30 mouse cellular contexts compared by ENCODE assay signal in the genomic region with DNA sequence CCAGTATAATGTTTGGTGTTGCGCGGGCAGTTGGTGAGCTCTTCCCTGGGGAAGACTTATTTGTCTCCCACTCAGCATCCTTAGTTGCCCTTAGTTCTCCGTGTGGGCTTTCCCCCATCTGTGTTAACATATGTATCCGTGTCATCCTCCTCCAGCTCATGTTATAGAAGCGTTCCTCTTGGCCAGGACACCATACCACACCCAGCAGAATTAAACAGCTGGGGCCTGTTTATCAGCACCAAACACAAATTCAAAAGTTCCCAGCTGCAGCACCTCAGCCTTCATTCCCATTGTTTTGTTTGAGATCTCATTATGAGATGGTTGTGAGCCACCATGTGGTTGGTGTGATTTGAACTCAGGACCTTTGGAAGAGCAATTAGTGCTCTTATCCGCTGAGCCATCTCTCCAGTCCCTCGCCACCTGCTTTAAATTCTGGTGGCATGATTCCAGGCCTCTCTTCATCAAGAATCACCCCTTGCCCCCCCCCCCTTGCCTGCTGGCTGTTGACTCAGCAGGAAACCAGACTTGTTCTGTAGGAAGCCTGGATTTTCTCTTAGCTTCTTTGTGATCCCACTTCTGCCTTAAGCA. TPM values are rescaled to one million over a fixed set of nuclear protein-coding genes. Genes with fewer than 3 reads are reported as not detected.
DNase-seq lines count a peak whose midpoint lies in the region; ATAC-seq lines count a peak whose summit lies in the region.
"Had no signal": no experiment of that assay in that cellular context is flagged by ENCODE, and none has a peak within 500 bp of the region (broad histone marks: within the 10 kb centered on the region; RNA-seq: fewer than 3 reads in every experiment).

No protein-coding gene starts in this region.

- H3K4me2 ChIP-seq in midbrain, embryonic 14.5 days (ENCODE audit: low read length): no peak overlapping the region
- H3K4me2 ChIP-seq in midbrain, embryonic 13.5 days (replicated peaks): no peak overlapping the region
- H3K4me2 ChIP-seq: embryonic facial prominence, embryonic 13.5 days; heart, embryonic 15.5 days; hindbrain, embryonic 14.5 days; intestine, embryonic 15.5 days; liver, embryonic 13.5 days; neural tube, embryonic 15.5 days had no signal

- no peak overlapping the region for H3K4me3 ChIP-seq in midbrain, embryonic 14.5 days (replicated peaks; ENCODE audit: low read depth, low read length)
- H3K4me3 ChIP-seq in midbrain, embryonic 13.5 days (replicated peaks): no peak overlapping the region
- H3K4me3 ChIP-seq: embryonic facial prominence, embryonic 13.5 days; heart, embryonic 15.5 days; intestine, embryonic 15.5 days; left cerebral cortex, adult 2 months; liver, embryonic 13.5 days; neural tube, embryonic 15.5 days had no signal

- no peaks in the 10 kb centered on the region for H3K36me3 ChIP-seq in midbrain, embryonic 14.5 days (ENCODE audit: control insufficient read depth, insufficient read depth, low read length)
- H3K36me3 ChIP-seq in midbrain, embryonic 13.5 days: no peaks in the 10 kb centered on the region
- H3K36me3 ChIP-seq: embryonic facial prominence, embryonic 13.5 days; heart, embryonic 15.5 days; intestine, embryonic 15.5 days; liver, embryonic 13.5 days; neural tube, embryonic 15.5 days had no signal

- WGBS in midbrain, embryonic 14.5 days: 67% methylated on average over 7 of the region's 7 CpGs
- 76% methylated on average over 7 of the region's 7 CpGs for WGBS in midbrain, embryonic 13.5 days

- peak; percentile 42 for DNase-seq in heart, adult 11 months
- no peak for DNase-seq in heart, postnatal 36 days
- peak; percentile 63 for DNase-seq in midbrain, embryonic 14.5 days
- peak; percentile 22 for DNase-seq in brain, adult 2 months (ENCODE audit: low read depth, low spot score)
- no peak for DNase-seq in cerebellum, adult 18-20 months
- no peak for DNase-seq in cerebellum, adult 9-11 months
- DNase-seq: adrenal gland, postnatal 25 days; cerebellum, adult 11-12 months; cerebellum, postnatal 25 days; heart, postnatal 4 days; kidney, adult 8-10 months; kidney, postnatal 10 days; liver, embryonic 13.5 days; lung, postnatal 10 days; right cerebral cortex, postnatal 14 days; spleen, adult 18-20 months; thymus, postnatal 14 days had no signal

- no peaks in the 10 kb centered on the region for H3K27me3 ChIP-seq in midbrain, embryonic 14.5 days (ENCODE audit: control insufficient read depth, insufficient read depth, low read length)
- no peaks in the 10 kb centered on the region for H3K27me3 ChIP-seq in midbrain, embryonic 13.5 days
- H3K27me3 ChIP-seq: embryonic facial prominence, embryonic 13.5 days; heart, embryonic 15.5 days; intestine, embryonic 15.5 days; liver, embryonic 13.5 days; neural tube, embryonic 15.5 days had no signal

- no peak overlapping the region for H3K9ac ChIP-seq in midbrain, embryonic 14.5 days (replicated peaks; ENCODE audit: low read length)
- no peak overlapping the region for H3K9ac ChIP-seq in midbrain, embryonic 13.5 days (replicated peaks)
- H3K9ac ChIP-seq: embryonic facial prominence, embryonic 13.5 days; heart, embryonic 15.5 days; hindbrain, embryonic 14.5 days; intestine, embryonic 15.5 days; liver, embryonic 13.5 days; neural tube, embryonic 15.5 days had no signal

- ATAC-seq in midbrain, embryonic 14.5 days (ENCODE audit: low FRiP score, low TSS enrichment): no peak
- ATAC-seq in midbrain, embryonic 13.5 days: no peak
- ATAC-seq: forebrain, embryonic 16.5 days had no signal

- H3K4me1 ChIP-seq in midbrain, embryonic 14.5 days (ENCODE audit: control insufficient read depth, insufficient read depth, low read length): 0 out of 2 replicates have a peak, but pooled peaks cover 2% of the 10 kb centered on the region
- peaks cover 6% of the 10 kb centered on the region; the same call in 1 of the 2 replicates for H3K4me1 ChIP-seq in midbrain, embryonic 13.5 days (replicated peaks)
- H3K4me1 ChIP-seq: heart, embryonic 15.5 days; intestine, embryonic 15.5 days; liver, embryonic 13.5 days; neural tube, embryonic 15.5 days had no signal

- no peak overlapping the region for H3K27ac ChIP-seq in midbrain, embryonic 14.5 days (replicated peaks; ENCODE audit: low read depth, low read length)
- H3K27ac ChIP-seq in midbrain, embryonic 13.5 days: no peak overlapping the region; the same call in 1 of the 2 replicates
- H3K27ac ChIP-seq: embryonic facial prominence, embryonic 13.5 days; heart, embryonic 15.5 days; hindbrain, embryonic 14.5 days; intestine, embryonic 15.5 days; left cerebral cortex, adult 2 months; liver, embryonic 13.5 days; neural tube, embryonic 15.5 days had no signal

- no peaks in the 10 kb centered on the region for H3K9me3 ChIP-seq in midbrain, embryonic 14.5 days (ENCODE audit: control insufficient read depth, low read length)
- H3K9me3 ChIP-seq in midbrain, embryonic 13.5 days: no peaks in the 10 kb centered on the region
- H3K9me3 ChIP-seq: embryonic facial prominence, embryonic 13.5 days; heart, embryonic 15.5 days; intestine, embryonic 15.5 days; liver, embryonic 13.5 days; neural tube, embryonic 15.5 days had no signal

- intact Hi-C loops in heart, postnatal 36 days (cut with DNase I): no loop called here

RNA-seq across cellular contexts. Expression of a gene that starts 19.9 kb away (rescaled TPM):
- total RNA-seq in heart, postnatal 36 days (2021): under 1 TPM; 0.14 to 0.41 TPM
- polyA plus RNA-seq in midbrain, embryonic 14.5 days (2014; fragmentation: Nextera tagmentation; extraction: Ambion mirVana): 0.27 TPM in 1 of 2 replicates, not detected in the other
- 0.08 TPM in 1 of 2 replicates, not detected in the other for polyA plus RNA-seq in midbrain, embryonic 13.5 days (2015; fragmentation: Nextera tagmentation; extraction: Ambion mirVana)
- total RNA-seq: megakaryocyte-erythroid progenitor cell, adult 5-6 weeks had no signal
- polyA plus RNA-seq: hindbrain, embryonic 14.5 days had no signal

RNA-seq across cellular contexts. Expression of a gene that starts 31.4 kb away (rescaled TPM):
- not detected for total RNA-seq in heart, postnatal 36 days (2021)
- polyA plus RNA-seq in midbrain, embryonic 14.5 days (2014; fragmentation: Nextera tagmentation; extraction: Ambion mirVana): not detected in 2 replicates
- polyA plus RNA-seq in midbrain, embryonic 13.5 days (2015; fragmentation: Nextera tagmentation; extraction: Ambion mirVana): 0.15 TPM in 2 replicates
- total RNA-seq: adrenal gland, postnatal 25 days; megakaryocyte-erythroid progenitor cell, adult 5-6 weeks had no signal

RNA-seq across cellular contexts. Expression of a gene that starts 32.0 kb away (rescaled TPM):
- total RNA-seq in heart, postnatal 36 days (2021): not detected
- polyA plus RNA-seq in midbrain, embryonic 14.5 days (2014; fragmentation: Nextera tagmentation; extraction: Ambion mirVana): 0.34 and 0.53 TPM in 2 replicates
- polyA plus RNA-seq in midbrain, embryonic 13.5 days (2015; fragmentation: Nextera tagmentation; extraction: Ambion mirVana): 0.46 and 0.57 TPM in 2 replicates
- total RNA-seq: adrenal gland, postnatal 25 days; gastrocnemius, adult 18-20 months; gastrocnemius, postnatal 4 days; heart, postnatal 4 days; layer of hippocampus, postnatal 10 days; left cerebral cortex, adult 2 months; left cerebral cortex, postnatal 36 days; megakaryocyte-erythroid progenitor cell, adult 5-6 weeks had no signal

RNA-seq across cellular contexts. Expression of a gene that starts 55.3 kb away (rescaled TPM):
- 10 to 100 TPM; 33.6 to 34.8 TPM for total RNA-seq in heart, postnatal 36 days (2021)
- polyA plus RNA-seq in midbrain, embryonic 14.5 days (2014; fragmentation: Nextera tagmentation; extraction: Ambion mirVana): 73.0 and 99.3 TPM in 2 replicates
- polyA plus RNA-seq in midbrain, embryonic 13.5 days (2015; fragmentation: Nextera tagmentation; extraction: Ambion mirVana): 104 and 106 TPM in 2 replicates

Comparison
In these comparisons a context has a peak if more than half of its experiments do, and no peak if none do; other contexts are left out.
1. DNase-seq: peak in heart, adult 11 months (single experiment), midbrain, embryonic 14.5 days (single experiment) and brain, adult 2 months (single experiment); none in heart, postnatal 36 days (0 of 2), cerebellum, adult 18-20 months (0 of 2) and cerebellum, adult 9-11 months (single experiment).